Mouse (Mus musculus): Measurements from ENCODE around the gene Chrd.
A peak's percentile ranks its signal among the peaks of the same experiment; 100 is the strongest.

The Chrd gene

GRCm38 (mm10) chr16:20712190-20712589 lies 20.7 kb upstream of the Chrd start:
- DNase-seq, result no peak

GRCm38 (mm10) chr16:20712889-20713288 lies 20.0 kb upstream of the Chrd start:
- no peak for DNase-seq

- DNase-seq, result peak; percentile 34
Observed at GRCm38 (mm10) chr16:20714307-20715080, 18.4 kb upstream of the Chrd start.

- DNase-seq, result peak; percentile 30
Observed at GRCm38 (mm10) chr16:20715161-20715560, 17.8 kb upstream of the Chrd start.

- DNase-seq, result peak; percentile 44
Observed at GRCm38 (mm10) chr16:20715566-20715965, 17.4 kb upstream of the Chrd start.

- DNase-seq, result peak; percentile 76
Observed at GRCm38 (mm10) chr16:20715976-20716840, 16.7 kb upstream of the Chrd start.

- no peak for DNase-seq
Observed at GRCm38 (mm10) chr16:20716841-20717180, 16.1 kb upstream of the Chrd start.

- DNase-seq, result peak; percentile 96
Observed at GRCm38 (mm10) chr16:20717181-20717977, 15.5 kb upstream of the Chrd start, which contains the start of the genes Polr2h and Clcn2. TSS of gene Polr2h (plus strand) at chr16:20717665. TSS of gene Clcn2 (minus strand) at chr16:20717746.

- DNase-seq, result no peak
Observed at GRCm38 (mm10) chr16:20717978-20718670, 14.8 kb upstream of the Chrd start.

- DNase-seq, result no peak
Observed at GRCm38 (mm10) chr16:20721808-20722207, 11.1 kb upstream of the Chrd start.

GRCm38 (mm10) chr16:20722736-20723135 lies 10.2 kb upstream of the Chrd start:
- DNase-seq, result no peak

GRCm38 (mm10) chr16:20723247-20723646 lies 9.7 kb upstream of the Chrd start:
- no peak for DNase-seq

GRCm38 (mm10) chr16:20724338-20724748 lies 8.6 kb upstream of the Chrd start:
- peak; percentile 4 for DNase-seq

- no peak for DNase-seq
Observed at GRCm38 (mm10) chr16:20725321-20725720, 7.6 kb upstream of the Chrd start.

- no peak for DNase-seq
Observed at GRCm38 (mm10) chr16:20725750-20726149, 7.2 kb upstream of the Chrd start.

- no peak for DNase-seq
Observed at GRCm38 (mm10) chr16:20726384-20726783, 6.5 kb upstream of the Chrd start.

GRCm38 (mm10) chr16:20730293-20730711 lies 2.6 kb upstream of the Chrd start:
- no peak for DNase-seq

- no peak for DNase-seq
Observed at GRCm38 (mm10) chr16:20731688-20732087, 1.2 kb upstream of the Chrd start.

- DNase-seq, result no peak
Observed at GRCm38 (mm10) chr16:20732251-20732924, 539 bp upstream of the Chrd start.

- no peak for DNase-seq
Observed at GRCm38 (mm10) chr16:20733731-20734730, 1.1 kb downstream of the Chrd start, which contains the start of gene Thpo. TSS of gene Thpo (minus strand) at chr16:20734511.

Data from cerebellum, adult 8-10 months (tissue).